Mouse (Mus musculus) brain, embryonic 18.5 days (tissue): Measurements from ENCODE around the gene 1700088E04Rik.

ENCODE experiments used
- DNase-seq: peaks from one replicate; pipeline ENCODE4 v3.0.0-alpha.2; 2012; ENCODE audit warnings: low read depth, low spot score

Gene 1700088E04Rik

DNA sequence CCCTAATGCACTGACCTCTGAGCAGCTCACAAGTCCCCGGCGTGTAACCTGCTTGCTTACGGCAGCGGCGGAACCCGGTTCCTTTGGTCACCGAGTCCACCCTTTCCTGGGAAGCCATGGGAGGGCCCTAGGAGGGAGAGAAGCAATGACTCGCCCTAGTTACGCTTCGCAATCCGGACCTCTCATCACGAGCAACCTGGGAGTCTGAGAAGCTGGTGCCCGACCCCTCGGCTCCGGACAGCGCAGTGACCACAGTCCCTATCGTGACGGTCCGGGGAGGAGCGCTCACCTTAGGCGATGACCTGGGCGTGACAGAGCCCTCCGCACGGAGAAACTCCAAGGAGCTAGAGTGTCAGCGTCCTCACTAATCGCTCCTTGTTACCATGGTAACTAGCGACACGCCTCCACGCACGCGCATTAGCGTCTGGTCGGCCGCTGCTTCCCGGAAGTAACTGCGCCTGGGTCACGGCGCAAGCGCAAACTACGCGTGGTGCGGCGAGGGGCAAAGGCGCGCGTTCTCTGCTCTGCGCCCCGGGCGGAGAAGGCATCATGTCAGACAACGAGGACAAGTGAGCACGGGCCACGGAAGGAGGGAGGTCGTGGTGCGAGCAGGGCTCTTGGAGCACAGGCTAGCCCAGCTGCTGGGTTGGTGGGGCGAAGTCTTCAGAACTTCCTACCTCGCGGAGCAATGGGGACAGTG is at the start of gene 1700088E04Rik, which contains the start of gene Polr2f:
1700088E04Rik (minus strand) TSS at position 388 of the 700 bp plus-strand sequence.
Polr2f (plus strand) TSS at position 144 of the 700 bp plus-strand sequence.
- peak; percentile 85 for DNase-seq

DNA sequence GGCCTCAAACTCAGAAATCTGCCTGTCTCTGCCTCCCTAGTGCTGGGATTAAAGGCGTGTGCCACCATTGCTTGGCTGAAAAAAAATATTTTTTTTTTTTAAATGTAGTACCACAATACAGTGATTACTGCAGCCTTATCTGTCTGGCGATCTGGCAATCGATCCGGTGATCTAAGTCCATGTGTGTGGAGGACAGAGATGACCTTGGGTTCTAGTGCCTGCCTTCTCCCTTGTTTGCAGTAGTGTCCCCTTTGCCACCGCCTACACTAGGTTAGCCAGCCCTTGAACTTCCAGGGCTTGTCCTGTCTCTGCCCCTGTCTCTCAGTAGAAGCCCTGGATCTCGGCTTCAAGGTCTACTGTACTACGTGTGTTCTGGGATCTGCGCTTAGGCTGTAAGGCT is 46.8 kb upstream of the 1700088E04Rik start:
- DNase-seq, result no peak

GRCm38 (mm10) chr15:79185213-79185612 is 44.2 kb upstream of the 1700088E04Rik start:
- DNase-seq, result no peak

DNA sequence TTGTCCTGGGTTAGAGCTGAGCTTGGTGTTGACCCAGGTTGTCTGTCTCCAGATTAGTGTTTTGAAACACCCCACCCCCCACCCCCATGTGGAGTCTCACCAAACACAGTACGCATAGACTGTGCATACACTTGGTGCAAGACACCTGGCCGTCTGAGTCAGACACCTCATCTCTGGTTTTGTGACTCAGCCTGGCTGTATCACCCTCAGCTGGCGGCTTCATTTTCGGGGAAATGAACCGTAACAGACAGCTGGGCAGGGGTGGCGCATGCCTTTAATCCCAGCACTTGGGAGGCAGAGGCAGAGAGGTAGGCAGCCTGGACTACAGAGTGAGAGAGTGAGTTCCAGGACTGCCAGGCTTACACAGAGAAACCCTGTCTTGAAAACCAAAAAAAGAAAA is 35.9 kb upstream of the 1700088E04Rik start:
- no peak for DNase-seq

DNA sequence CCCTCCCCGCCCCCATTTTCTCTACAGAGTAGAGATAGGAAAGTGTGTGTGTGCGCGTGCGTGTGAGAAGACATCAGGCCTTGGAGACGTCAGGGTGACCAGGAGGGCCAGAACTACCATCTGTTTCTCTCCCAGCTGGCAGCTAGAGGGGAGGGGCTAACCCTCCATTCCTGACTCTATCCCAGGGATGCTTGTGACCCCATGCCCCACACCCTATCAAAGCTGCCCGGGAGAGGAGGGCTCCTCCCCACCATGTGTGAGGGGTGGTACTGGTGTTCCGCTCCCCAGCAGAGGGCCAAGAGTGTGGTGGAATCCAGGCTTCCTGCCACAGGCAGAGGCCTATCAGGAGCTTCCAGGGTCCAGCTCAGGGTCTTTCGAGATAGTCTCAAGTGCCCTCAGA is 25.7 kb upstream of the 1700088E04Rik start:
- DNase-seq, result no peak

DNA sequence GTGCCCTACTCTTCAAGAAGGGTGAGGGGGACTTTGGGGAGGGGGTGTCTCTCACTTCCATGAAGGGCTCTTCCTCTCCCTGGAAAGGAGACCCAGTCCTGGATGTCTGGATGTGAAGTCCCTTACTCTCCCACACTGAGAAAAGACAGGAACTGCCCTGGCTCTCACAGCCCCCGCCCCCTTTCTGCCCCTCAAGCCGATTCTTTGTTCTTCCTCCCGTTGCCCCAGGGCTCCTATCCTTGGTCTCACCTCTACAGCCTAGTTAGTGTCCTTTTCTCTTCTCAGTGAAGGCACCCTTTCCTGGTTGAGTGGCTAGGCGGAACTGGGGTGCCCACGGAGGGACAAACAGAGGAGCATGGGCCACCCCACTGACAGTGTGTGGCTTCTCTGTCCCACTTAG is 24.1 kb upstream of the 1700088E04Rik start, which contains the start of gene Sox10:
Sox10 (minus strand) TSS at position 101 of the 400 bp plus-strand sequence.
- DNase-seq, result no peak

GRCm38 (mm10) chr15:79164251-79164650 is 23.2 kb upstream of the 1700088E04Rik start:
- no peak for DNase-seq

- no peak for DNase-seq
Observed at GRCm38 (mm10) chr15:79162822-79163221, 21.8 kb upstream of the 1700088E04Rik start.

- DNase-seq, result no peak
Observed at GRCm38 (mm10) chr15:79162301-79162700, 21.2 kb upstream of the 1700088E04Rik start.

DNA sequence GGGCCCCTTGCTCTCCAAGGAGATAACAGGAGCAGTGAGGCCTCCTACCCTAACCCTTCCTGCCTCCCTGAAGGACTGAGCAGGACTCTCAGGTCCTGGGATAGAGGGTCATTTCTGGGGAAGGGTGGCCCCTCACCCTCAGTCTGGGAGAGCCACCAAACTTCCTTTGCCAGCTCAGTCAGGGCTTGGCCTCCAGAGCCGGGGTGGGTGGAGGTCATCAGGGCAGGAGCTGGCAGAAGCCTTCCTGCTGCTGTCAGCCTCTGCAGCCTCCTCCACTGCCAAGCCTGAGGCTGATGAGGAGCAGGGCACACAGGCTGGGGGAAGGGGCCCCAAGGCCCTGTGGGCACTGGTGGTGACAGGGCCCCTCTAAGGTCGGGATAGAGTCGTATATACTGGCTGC is 14.5 kb upstream of the 1700088E04Rik start:
- DNase-seq, result no peak

- DNase-seq, result no peak
Observed at GRCm38 (mm10) chr15:79152709-79153108, 11.7 kb upstream of the 1700088E04Rik start.

DNA sequence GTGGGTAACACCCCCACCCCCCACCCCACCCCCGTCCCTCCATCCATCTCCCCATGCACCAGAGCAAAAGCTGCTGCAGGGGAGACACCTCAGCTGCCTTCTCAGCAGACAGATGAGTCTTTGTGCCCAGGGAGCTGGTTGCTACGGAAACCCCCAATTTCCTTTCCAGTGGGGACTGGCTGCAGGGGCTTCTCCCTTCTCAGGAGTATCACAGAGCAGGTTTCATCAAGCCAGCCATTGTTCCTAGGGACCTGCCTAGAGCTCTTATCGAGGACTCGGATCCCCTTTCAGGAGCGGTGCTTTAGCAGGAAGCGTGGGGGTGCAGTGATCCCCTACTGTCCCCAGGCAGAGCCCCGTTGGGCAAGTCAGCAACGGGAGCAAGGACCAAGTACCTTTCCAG is 10.8 kb upstream of the 1700088E04Rik start:
- DNase-seq, result peak; percentile 22

DNA sequence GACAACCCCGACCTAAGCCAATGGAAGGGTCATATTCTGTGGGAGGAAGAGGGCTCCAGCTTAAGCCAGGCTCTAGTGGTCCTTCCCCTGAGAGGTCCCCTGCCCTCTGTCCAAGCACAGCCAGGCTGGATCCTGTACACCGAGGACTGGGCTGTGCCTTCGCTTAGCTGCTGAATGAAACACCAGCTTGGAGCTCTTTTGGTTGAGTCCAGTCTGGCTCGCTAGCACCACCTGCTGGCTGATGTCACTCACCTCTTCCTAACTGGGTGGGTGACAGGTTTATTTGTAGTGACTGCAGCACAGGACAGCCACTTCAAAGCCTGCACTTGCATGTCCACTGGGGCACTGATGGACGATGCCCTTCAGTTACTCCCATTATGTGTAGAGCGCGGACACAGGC is 7.5 kb upstream of the 1700088E04Rik start:
- no peak for DNase-seq

- no peak for DNase-seq
Observed at GRCm38 (mm10) chr15:79145522-79145921, 4.5 kb upstream of the 1700088E04Rik start.

DNA sequence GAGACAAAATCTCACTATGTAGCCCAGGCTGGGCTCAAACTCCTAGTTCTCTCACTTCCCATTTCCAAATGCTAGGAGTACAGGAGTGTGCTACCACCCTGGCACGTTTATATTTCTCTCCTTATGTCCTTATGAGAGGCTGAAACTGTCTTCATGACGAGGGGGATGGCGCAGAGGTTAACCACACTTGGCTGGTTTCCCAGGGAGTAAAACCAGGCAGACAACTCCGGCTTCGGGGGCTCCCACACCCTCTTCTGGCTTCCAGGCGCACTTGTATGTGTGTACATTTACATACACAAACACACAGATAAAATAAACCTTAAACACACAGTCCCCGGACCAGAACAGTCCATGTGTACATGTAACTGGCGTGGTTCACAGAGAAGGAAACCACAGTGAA is 3.0 kb upstream of the 1700088E04Rik start:
- DNase-seq, result no peak

DNA sequence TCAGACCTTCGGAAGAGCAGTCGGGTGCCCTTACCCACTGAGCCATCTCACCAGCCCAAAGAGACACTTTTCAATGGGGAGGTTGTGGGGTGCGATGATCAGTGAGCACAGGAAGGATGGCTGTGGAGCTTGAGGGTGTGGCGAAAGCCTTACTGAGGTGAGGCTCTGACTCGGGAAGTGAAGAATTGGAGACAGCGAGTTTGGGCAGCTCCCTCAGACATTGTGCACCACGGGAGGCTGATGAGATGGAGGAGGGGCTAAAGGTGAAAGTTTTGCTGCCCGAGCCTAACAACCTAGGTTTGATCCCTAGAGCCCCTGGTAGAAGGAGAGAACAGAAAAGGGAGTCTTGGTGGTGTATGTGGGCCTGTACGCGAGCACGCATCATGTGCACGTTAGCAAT is 2.3 kb upstream of the 1700088E04Rik start:
- no peak for DNase-seq

GRCm38 (mm10) chr15:79141566-79141917 is 489 bp upstream of the 1700088E04Rik start:
- no peak for DNase-seq

- no peak for DNase-seq
Observed at GRCm38 (mm10) chr15:79139640-79140039, 1.4 kb downstream of the 1700088E04Rik start.

DNA sequence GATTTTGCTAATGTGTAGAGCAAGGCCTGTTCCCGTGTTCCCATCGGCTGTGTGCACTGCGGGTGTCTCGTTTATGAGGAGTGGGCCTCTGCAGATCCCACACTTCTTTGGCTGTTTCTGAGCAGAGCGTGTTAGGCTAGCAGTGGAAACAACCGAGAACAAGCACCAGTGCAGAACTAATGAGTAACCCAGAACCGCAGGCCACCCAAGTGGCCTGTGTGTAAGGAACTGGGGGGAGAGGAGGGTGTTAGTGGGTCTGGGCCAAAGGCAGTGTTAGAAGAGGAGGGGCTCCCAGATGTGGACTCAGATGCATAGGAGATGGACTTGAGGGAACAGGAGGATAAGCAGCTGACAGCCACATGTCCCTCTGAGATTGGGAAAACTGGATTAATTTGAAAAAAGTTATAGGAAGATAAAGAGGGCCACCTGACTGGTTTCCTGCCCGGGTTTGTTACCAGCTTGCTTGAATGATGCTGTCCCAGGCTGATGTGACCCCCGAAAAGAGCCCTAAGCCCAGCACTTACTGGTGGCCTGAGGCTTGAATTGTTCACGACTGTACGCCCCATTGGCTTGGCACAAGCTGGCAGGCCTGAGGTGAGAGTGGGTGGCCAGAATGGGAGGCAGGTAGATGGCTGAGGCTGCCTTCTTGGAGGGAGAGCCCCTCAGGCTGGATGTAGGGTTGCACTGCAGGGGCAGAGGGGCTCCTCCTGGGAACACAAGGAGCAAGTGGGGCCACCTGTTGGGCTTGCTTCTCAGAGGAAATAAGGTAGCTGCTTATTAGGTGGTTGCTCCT is 5.1 kb downstream of the 1700088E04Rik start:
- DNase-seq, result no peak

- DNase-seq, result no peak
Observed at GRCm38 (mm10) chr15:79135332-79135731, 5.7 kb downstream of the 1700088E04Rik start.

DNA sequence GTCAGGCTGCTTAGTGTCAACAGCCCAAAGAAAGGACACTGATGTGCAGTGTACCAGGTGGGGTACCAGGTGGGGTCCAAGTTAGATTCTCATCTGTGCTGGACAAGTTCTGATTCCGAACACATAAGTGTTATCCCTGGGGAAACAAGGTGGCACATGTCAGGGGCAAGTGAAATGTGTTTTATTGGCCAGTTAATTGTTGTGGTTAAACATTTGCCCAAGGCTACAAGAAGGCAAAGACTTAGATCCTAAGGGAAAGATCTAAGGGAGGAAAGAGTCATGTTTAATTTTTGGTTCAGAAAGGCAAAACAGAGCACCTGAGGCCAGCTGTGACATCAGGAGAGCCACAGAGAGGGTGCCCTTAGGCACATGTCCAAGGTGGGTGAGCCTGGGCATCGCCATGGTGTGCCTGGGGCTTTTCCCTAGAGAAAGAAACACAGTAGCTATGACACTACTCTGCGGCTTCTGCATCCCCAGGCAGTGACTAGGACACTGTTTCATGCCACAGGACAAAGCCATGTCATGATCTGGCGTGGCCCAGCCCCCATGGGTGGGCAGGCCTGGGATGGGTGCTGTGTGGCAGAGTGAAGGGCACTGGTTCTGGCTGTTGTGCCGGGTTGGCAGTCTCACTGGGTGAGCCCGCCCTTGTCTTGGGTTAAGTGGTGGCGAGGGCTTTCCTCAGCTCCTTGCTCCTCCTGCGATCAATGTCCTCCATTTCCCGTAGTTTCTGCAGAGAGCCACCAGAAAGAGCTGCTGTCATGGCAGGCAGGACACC is 6.4 kb downstream of the 1700088E04Rik start:
- DNase-seq, result no peak

DNA sequence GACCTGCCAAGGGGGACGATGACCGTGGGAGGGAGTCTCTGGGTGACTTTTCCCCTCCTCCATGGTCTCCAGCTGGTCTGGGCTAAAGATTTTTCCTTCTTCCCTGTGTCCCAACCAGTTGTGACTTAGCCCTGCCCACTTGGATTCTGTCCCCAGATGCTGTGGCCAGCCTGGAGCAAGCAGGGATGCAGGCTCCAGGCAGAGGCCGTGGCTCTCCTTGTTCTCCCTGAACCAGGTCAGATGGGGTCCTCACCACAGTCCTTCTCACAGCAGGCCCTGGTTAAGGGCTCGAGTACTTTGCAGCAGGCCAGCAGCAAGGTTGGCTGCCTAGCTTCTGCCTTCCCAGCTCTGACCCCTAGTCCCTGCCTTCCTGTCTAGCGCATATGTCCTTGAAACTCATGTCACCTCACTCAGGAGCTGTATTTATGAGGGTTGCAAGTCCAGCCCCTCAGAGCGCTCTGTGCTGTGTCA is 7.8 kb downstream of the 1700088E04Rik start:
- no peak for DNase-seq
